Mouse (Mus musculus): ENCODE measurements around the gene Lrrc74b. TPM values are rescaled to one million over a fixed set of nuclear protein-coding genes. Genes with fewer than 3 reads are reported as not detected.
"Not testable (repeated sequence)": the region's sequence is repeated elsewhere in the genome, so short reads cannot be mapped to it uniquely, and the experiment has no call there.

The Lrrc74b gene
- total RNA-seq, 1 experiment from 2014 or later = 0.05 TPM

DNA sequence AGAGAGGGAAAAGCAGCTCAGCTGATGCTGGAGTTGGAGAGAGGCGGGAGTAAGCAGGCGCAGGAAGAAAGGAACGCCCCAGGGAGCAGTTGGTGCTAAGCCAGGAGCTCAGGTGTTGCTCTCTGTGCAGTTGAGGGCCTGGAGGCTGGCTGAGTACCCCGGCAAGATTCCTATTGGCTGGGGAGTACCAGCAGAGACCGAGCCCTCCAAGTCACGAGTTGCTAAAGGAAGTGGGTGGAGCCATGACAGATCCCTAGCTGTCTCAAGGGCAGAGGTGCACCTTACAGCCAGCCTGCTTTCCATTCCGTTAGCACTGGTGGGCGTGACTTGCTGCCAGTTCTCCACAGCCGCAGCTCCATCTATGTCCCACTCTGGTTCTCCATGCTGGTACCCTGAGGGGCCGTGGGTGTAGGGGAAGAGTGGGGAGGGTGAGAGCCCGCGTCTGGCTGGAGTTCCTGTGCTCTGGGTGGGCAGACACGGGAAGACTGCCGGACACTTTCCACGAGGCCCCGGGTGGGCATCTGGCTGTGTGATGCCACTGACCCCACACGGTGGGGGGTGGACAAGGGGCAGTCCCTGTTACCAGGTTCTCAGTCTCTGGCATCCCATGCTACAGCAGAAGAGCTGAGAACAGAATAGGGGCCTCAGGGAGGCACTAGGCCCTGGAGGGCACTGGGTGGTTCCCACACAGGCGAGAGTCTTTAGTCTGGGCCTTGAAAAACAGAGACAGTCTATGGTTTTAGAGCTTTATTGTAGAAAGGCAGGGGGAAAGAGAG lies 6.9 kb downstream of the Lrrc74b start:
- peak; percentile 94 for ATAC-seq (replicated peaks; ENCODE audit: low read depth, poor library complexity, severe bottlenecking)

GRCm38 (mm10) chr16:17552837-17553236 lies 8.2 kb downstream of the Lrrc74b start:
- no peak for ATAC-seq (replicated peaks; ENCODE audit: low read depth, poor library complexity, severe bottlenecking)

DNA sequence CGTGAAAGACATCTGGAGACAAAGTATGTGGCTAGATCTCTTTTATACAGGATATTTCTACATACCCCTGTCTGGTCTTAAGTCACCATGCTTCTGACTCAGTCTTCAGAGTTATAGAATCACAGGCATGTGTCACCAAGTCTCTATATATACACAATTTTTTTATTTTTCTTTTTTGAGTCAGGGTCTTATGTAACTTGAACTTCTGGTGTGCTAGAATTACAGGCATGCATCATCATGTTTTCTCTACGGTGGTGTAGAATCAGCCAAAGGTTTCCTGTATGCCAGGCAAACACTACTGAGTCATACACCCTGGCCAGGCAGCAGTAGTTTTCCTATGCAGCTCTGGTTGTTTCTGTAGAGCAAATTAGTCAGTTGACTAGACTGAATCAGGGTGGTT lies 18.4 kb downstream of the Lrrc74b start:
- ATAC-seq (replicated peaks; ENCODE audit: low read depth, poor library complexity, severe bottlenecking) = no peak

DNA sequence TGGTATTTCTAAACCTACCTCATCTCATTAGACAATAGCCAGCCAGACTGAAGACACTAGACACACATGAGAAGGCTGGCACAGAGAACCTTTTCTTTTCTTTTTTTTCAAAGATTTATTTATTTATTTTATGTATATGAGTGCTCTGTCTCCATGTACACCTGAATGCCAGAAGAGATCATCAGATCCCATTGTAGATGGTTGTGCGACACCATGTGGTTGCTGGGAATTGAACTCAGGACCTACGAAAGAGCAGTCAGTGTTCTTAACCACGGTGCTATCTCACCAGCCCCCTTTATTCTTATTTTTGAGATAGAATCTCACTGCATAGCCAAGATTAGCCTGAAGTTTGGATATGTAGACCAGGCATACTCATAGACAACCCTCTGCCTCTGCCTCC lies 24.5 kb downstream of the Lrrc74b start:
- no peak for ATAC-seq (replicated peaks; ENCODE audit: low read depth, poor library complexity, severe bottlenecking)

DNA sequence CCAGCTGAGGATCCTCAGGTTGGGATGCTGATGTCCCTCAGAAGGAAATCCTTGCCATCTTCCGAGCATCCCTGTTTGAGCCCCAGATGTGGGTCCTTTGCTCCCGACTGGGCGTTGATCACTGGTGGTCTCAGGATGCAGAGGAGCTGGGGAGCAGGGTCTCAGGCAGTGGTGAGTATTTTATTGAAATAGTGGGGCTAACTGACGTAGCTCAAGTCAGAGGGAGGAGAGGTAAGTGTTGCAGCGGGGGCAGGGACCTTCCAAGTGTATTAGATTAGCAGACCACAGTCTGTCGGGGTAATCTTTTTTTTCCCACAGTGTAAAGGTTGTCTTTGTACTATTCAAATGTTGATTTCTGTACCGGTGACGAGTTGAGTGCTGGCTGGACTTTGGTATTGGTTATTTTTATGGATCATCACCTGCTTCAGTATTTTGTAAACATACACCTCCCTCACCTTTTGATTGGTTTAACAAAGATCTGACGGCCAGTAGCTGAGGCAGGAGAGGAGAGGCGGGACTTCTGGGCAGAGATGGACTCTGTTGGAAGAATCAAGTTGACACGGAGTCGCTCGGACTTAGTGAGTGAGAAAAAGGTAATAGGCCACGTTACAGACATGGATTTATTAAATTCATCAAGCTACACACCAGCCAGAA lies 28.2 kb downstream of the Lrrc74b start:
- ATAC-seq (replicated peaks; ENCODE audit: low read depth, poor library complexity, severe bottlenecking) = no peak

GRCm38 (mm10) chr16:17532271-17532670 lies 28.8 kb downstream of the Lrrc74b start:
- ATAC-seq (replicated peaks; ENCODE audit: low read depth, poor library complexity, severe bottlenecking) = peak; percentile 35

DNA sequence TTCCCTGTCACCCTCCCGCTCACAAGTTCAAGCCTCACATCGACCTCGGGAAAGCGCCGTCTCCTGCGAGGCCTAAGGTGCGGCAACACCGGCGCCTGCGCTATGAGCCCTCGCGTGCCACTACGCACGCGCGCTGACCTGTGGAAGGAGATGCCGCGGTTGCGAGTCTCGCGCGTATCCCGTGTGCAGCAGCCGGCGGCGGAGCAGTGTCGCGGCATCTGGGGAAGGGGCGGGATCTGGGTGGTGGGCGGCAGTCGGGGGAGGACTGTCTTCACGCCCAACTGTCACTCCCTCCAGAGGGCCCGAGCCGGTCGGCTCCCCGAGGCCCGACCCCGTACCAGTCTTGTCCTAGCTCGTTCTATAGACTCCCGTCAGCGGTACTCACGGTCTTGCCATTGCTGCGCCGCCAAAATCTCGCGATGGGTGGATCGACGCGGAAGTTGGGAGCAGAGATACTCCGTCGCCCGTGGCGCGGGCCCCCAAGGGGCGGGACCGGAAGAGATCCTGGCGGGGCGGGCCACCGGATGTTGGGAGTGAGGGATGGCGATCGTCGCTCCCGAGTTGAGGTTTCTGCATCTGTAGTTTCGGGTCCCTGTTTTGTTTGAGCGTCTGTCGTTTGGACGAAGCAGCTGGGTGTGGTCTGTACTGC lies 30.3 kb downstream of the Lrrc74b start, which contains the start of gene Thap7:
Thap7 (minus strand) TSS at position 497 of the 649 bp plus-strand sequence.
- peak; percentile 88 for ATAC-seq (replicated peaks; ENCODE audit: low read depth, poor library complexity, severe bottlenecking)

GRCm38 (mm10) chr16:17529981-17530586 lies 31.0 kb downstream of the Lrrc74b start:
- ATAC-seq (replicated peaks; ENCODE audit: low read depth, poor library complexity, severe bottlenecking) = no peak

GRCm38 (mm10) chr16:17528276-17528675 lies 32.8 kb downstream of the Lrrc74b start:
- ATAC-seq (replicated peaks; ENCODE audit: low read depth, poor library complexity, severe bottlenecking) = no peak

DNA sequence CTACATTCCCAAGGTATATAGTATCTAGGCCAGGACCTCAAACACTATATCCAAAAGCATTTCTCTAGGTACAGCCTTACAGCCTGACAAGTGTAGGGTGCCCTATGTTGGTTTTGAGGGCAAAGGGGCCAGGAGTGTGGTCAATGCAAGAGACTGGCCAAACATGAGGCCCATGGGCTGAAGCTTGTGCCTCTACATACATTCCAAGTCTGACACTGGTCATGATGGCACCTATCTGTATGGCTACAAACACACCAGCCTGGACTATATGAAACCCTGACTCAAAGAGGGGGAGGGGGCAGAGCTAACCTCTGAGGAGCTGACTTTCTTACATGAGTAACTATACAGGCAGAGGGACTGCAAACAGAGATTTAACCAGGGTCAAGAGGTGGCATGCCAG lies 33.4 kb downstream of the Lrrc74b start:
- ATAC-seq (replicated peaks; ENCODE audit: low read depth, poor library complexity, severe bottlenecking) = no peak

- no peak for ATAC-seq (replicated peaks; ENCODE audit: low read depth, poor library complexity, severe bottlenecking)
These were observed 34.8 kb downstream of the Lrrc74b start for GRCm38 (mm10) chr16:17526223-17526622.

DNA sequence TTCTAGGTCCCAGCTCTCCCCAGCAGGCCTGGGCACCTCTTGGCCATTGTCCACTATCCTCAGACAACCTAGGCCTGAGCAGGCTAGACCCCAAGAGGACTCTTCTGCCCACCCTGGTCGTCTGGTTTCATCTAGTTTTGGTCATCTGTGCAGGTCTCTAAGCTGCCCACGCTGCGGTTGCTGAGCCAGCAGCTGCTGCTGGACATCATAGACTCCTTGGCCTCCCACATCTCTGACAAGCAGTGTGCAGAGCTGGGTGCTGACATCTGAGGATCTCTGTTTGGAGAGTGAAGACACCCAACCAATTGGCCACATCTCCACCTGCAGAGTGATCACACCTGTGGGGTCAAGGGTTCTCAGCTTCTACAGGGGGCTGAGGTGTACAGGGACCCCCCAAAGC lies 35.5 kb downstream of the Lrrc74b start:
- no peak for ATAC-seq (replicated peaks; ENCODE audit: low read depth, poor library complexity, severe bottlenecking)

GRCm38 (mm10) chr16:17524156-17524555 lies 36.9 kb downstream of the Lrrc74b start:
- no peak for ATAC-seq (replicated peaks; ENCODE audit: low read depth, poor library complexity, severe bottlenecking)

- ATAC-seq (replicated peaks; ENCODE audit: low read depth, poor library complexity, severe bottlenecking) = no peak
These were observed 42.1 kb downstream of the Lrrc74b start for GRCm38 (mm10) chr16:17518910-17519309.

DNA sequence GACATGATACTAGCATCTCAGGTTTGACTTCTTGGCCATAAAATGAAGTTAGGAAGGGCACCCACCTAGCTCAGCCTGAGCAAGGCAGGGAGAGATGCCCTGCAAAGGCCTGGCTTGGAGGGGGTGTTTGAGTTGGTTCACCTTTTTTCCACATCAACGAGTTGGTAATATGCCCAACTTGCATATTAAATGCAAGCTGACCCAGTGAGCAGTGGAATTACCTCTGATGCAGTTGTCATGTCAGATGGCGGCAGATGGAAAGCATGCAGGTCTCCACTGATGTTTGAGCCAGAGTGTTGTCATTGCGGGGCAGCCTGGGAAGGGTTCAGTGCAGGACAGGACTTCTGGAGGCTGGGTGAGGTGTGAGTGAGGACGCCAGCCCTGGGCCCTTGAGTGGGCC lies 49.6 kb downstream of the Lrrc74b start:
- ATAC-seq (replicated peaks; ENCODE audit: low read depth, poor library complexity, severe bottlenecking) = no peak

- ATAC-seq (replicated peaks; ENCODE audit: low read depth, poor library complexity, severe bottlenecking) = no peak
These were observed 50.4 kb downstream of the Lrrc74b start for GRCm38 (mm10) chr16:17510686-17511085.

DNA sequence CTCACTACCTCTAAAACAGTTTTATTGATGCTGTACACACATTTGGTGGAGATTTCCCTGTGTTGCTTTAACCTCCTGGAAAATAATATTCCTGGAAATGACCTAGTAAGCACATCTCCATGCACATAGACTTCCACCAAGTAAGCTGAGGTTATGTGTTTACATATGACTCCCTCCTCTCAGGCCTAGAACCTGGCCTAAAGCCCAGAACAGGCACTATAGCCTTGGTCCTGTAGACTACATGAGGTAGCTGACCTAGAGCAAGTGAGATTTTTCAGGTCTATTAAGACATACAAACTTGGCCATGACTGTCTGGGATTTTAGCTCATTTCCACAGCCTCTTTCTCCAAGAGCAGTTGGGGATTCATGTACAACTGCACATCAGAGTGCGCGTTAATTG lies 50.9 kb downstream of the Lrrc74b start:
- ATAC-seq (replicated peaks; ENCODE audit: low read depth, poor library complexity, severe bottlenecking) = no peak

DNA sequence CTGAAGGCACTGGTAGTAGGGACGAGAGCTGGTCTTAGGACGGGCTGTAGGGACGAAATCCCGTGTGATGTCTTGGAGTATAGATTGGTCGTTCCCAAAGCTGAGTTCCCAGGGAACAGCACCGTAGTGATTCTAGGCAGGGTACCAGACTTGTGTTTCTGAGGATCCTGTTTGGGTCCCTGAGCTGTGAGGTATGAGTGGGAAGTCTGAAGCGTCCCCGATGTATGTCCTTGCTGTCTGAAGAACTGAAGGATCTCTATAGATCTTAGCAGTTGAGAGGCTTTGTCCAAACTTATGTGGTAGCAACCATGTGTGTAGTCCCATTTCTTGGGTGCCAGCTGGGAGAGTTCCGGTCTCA lies 51.8 kb downstream of the Lrrc74b start:
- ATAC-seq (replicated peaks; ENCODE audit: low read depth, poor library complexity, severe bottlenecking) = no peak

DNA sequence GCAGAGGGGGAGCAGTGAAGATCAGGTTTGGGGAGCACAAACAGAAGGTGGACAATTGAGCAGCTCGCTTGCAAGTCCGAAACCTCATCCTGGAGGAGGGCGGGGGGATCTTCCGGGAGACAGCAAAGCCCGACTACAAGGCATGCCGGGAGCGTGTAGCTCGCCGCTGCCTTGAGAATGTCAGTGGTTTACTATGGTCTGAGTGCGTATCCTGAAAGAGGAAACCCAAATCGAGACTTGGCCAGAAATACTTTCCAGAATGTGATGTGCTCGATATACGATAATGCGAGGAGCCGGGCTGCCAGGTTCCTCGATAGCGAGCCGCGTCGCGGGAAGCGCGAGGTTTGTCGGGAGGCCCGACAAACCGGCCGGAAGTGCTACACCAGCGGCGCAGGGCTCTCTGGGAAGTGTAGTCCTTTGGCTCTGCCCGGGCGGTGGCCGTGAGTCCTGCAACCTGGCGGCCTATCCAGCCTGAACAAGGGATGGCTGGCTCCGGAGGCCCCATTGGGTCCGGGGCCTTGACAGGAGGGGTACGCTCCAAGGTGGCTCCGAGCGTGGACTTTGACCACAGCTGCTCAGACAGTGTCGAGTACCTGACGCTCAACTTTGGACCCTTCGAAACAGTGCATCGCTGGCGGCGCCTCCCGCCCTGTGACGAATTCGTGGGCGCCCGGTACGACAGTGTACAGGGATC lies 52.4 kb downstream of the Lrrc74b start, which contains the start of gene Lztr1:
Lztr1 (plus strand) TSS at position 143 of the 694 bp plus-strand sequence.
- ATAC-seq (replicated peaks; ENCODE audit: low read depth, poor library complexity, severe bottlenecking) = peak; percentile 96

DNA sequence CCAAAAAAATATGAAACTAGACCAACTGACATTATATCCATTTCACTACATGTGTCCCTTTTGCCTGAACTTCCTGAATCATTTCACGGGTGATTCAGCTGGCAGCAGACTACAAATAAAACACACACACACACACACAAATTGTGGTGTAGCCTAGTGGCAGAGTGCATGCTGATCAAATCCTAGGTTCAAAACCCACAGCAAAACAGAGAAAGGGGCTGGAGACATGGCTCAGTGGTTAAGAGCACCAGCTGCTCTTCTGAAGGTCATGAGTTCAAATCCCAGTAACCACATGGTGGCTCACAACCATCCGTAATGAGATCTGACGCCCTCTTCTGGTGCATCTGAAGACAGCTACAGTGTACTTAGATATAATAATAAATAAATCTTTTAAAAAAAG lies 53.0 kb downstream of the Lrrc74b start:
- ATAC-seq (replicated peaks; ENCODE audit: low read depth, poor library complexity, severe bottlenecking) = not testable (repeated sequence)
